Mouse (Mus musculus) heart, postnatal 0 days (tissue): Measurements from ENCODE around the gene P2rx7. TPM values are rescaled to one million over a fixed set of nuclear protein-coding genes. Genes with fewer than 3 reads are reported as not detected.

Experiments
- ATAC-seq: fragments of 200-750 bp; cut with Nextera tagmentation; 2 replicates; pipeline ENCODE4 v1.8.0; 2017; ENCODE audit warnings: low read depth, moderate number of reproducible peaks, moderate library complexity; ENCODE audit not compliant: insufficient read depth
- DNase-seq: peaks from one replicate; pipeline ENCODE4 v3.0.0-alpha.2; 2016; ENCODE audit warnings: low spot score
- H3K27ac ChIP-seq: fragments of 300-500 bp; sonication (generic); 2 replicates; pipeline ENCODE4 v1.5.1; 2014; ENCODE audit warnings: low read depth, mild to moderate bottlenecking
- H3K27me3 ChIP-seq: fragments of 300-500 bp; sonication (generic); 2 replicates; pipeline ENCODE4 v1.6.1; 2014; ENCODE audit warnings: low read length, mixed read lengths; ENCODE audit not compliant: control insufficient read depth, insufficient read depth
- H3K36me3 ChIP-seq: fragments of 300-500 bp; sonication (generic); replicated peaks from 2 replicates; pipeline ENCODE4 v1.6.1; 2014; ENCODE audit warnings: low read length, mixed read lengths; ENCODE audit not compliant: control insufficient read depth, insufficient read depth
- H3K4me1 ChIP-seq: fragments of 300-500 bp; sonication (generic); 2 replicates; pipeline ENCODE4 v1.6.1; 2014; ENCODE audit warnings: antibody characterized with exemption; ENCODE audit not compliant: control insufficient read depth, insufficient read depth
- H3K4me2 ChIP-seq: fragments of 300-500 bp; sonication (generic); 2 replicates; pipeline ENCODE4 v1.6.1; 2014; ENCODE audit warnings: low read depth, mild to moderate bottlenecking, low read length, moderate library complexity
- H3K4me3 ChIP-seq: fragments of 300-500 bp; sonication (generic); 2 replicates; pipeline ENCODE4 v1.5.1; 2014; ENCODE audit warnings: low read depth, low read length
- H3K9ac ChIP-seq: fragments of 300-500 bp; sonication (generic); replicated peaks from 2 replicates; pipeline ENCODE4 v1.6.1; 2014; ENCODE audit warnings: low read depth, low read length, mixed read lengths
- H3K9me3 ChIP-seq: fragments of 300-500 bp; sonication (generic); replicated peaks from 2 replicates; pipeline ENCODE4 v1.6.1; 2016; ENCODE audit warnings: low read length; ENCODE audit not compliant: control insufficient read depth
- CTCF ChIP-seq: IDR thresholded peaks from 2 replicates; pipeline ENCODE4 v1.5.1; 2016; ENCODE audit warnings: antibody characterized with exemption, control low read depth, low read depth
- EP300 ChIP-seq: IDR thresholded peaks from 2 replicates; pipeline ENCODE4 v1.6.1; 2016; ENCODE audit warnings: antibody characterized with exemption, low read depth
- WGBS: fragments of 180-500 bp; shearing (Covaris S2); extraction: QIAGEN DNeasy Blood & Tissue Kit; methylation state at CpG from one replicate; pipeline ENCODE4 v1.1.7; 2014; 5-methylcytosine and 5-hydroxymethylcytosine counted together
- polyA plus RNA-seq: library from polyadenylated mRNA; unstranded; fragments of >200 nt; fragmentation: Nextera tagmentation; extraction: Ambion mirVana; gene quantifications from 2 replicates; pipeline ENCODE4 v1.2.1, GENCODE M21; 2015
- total RNA-seq: library from RNA; depleted of rRNA; stranded (reverse); fragments of >200 nt; gene quantifications from 2 replicates; pipeline ENCODE4 v1.2.3, GENCODE M21; 2014; ENCODE audit warnings: low replicate concordance

Gene P2rx7
- total and polyA plus RNA-seq, 2 experiments from 2014 or later, result 1.6 to 2.7 TPM

DNA sequence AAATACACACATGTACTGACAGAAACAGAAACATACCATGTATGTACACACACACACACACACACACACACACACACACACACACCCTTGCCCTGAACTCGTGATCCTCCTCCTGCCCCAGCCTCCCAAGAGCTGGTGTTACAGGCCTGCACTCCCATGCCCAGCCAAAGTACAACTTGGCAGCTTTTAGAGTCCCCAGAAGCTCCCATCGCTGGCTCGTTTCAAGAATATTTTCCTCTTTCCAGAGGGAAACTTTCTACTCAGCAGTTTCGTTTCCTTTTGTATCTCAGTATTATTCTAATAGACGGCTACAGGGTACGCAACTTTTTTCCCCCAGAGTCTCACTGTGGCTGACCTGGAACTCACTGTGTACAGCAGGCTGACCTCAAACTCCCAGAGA is 58.4 kb downstream of the P2rx7 start:
- H3K27ac ChIP-seq, result no peak overlapping the region
- DNase-seq (no peak), ATAC-seq (no peak)
- H3K27me3 ChIP-seq, result no peaks in the 10 kb centered on the region
- no peak overlapping the region for H3K4me3 ChIP-seq
- WGBS, result 56% methylated on average over 6 of the region's 6 CpGs
- no peaks in the 10 kb centered on the region for H3K36me3 ChIP-seq
- no peaks in the 10 kb centered on the region for H3K4me1 ChIP-seq
- H3K9ac ChIP-seq, result no peak overlapping the region
- H3K4me2 ChIP-seq, result no peak overlapping the region
- no peaks in the 10 kb centered on the region for H3K9me3 ChIP-seq
- TF ChIP-seq CTCF, result no peak
- TF ChIP-seq EP300, result no peak

- 82% methylated on average over 2 of the region's 2 CpGs for WGBS
- DNase-seq, result no peak
- Histone ChIP-seq H3K9me3 (no peaks in the 10 kb centered on the region), H3K27me3 (no peaks in the 10 kb centered on the region), H3K4me2 (no peak overlapping the region), H3K4me3 (no peak overlapping the region), H3K4me1 (peaks cover 5% of the 10 kb centered on the region; the same call in 1 of the 2 replicates), H3K9ac (no peak overlapping the region), H3K27ac (no peak overlapping the region), H3K36me3 (no peaks in the 10 kb centered on the region)
- TF ChIP-seq EP300, result no peak
- no peak for TF ChIP-seq CTCF
- no peak for ATAC-seq
Measured at GRCm38 (mm10) chr5:122703574-122703973, 59.9 kb downstream of the P2rx7 start.

- WGBS, result 85% methylated on average over 4 of the region's 4 CpGs
- no peaks in the 10 kb centered on the region for H3K36me3 ChIP-seq
- H3K27me3 ChIP-seq, result no peaks in the 10 kb centered on the region
- H3K4me1 ChIP-seq, result peaks cover 6% of the 10 kb centered on the region; the same call in 1 of the 2 replicates
- H3K27ac ChIP-seq, result no peak overlapping the region
- no peak for TF ChIP-seq CTCF
- TF ChIP-seq EP300, result no peak
- ATAC-seq (no peak), DNase-seq (no peak)
- no peaks in the 10 kb centered on the region for H3K9me3 ChIP-seq
- no peak overlapping the region for H3K4me2 ChIP-seq
- H3K4me3 ChIP-seq, result no peak overlapping the region
- no peak overlapping the region for H3K9ac ChIP-seq
Measured at GRCm38 (mm10) chr5:122704571-122704970, 60.9 kb downstream of the P2rx7 start.

GRCm38 (mm10) chr5:122705174-122705573 is 61.5 kb downstream of the P2rx7 start:
- Histone ChIP-seq H3K27ac (no peak overlapping the region), H3K27me3 (no peaks in the 10 kb centered on the region), H3K4me1 (peaks cover 6% of the 10 kb centered on the region; the same call in 1 of the 2 replicates), H3K9me3 (no peaks in the 10 kb centered on the region), H3K4me2 (no peak overlapping the region), H3K36me3 (no peaks in the 10 kb centered on the region), H3K4me3 (no peak overlapping the region), H3K9ac (no peak overlapping the region)
- ATAC-seq (no peak), DNase-seq (no peak)
- 76% methylated on average over 3 of the region's 3 CpGs for WGBS
- no peak for TF ChIP-seq EP300
- no peak for TF ChIP-seq CTCF

DNA sequence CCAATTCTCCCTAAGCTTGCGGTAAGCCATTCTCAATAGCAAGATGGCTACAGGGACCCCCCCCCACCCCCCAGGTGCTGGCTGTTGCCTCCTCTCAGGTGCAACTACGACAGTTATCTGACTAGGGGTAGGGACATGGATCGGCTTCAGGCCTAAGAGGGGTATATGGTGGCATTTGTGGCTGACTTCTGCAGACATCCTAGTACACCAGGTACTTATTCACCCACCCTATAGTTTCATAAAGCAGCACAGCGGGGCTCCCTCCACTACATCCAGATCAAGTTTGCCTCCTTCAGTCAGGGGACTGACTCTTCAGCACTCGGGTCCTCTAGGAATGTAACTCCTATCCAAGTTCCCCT is 63.2 kb downstream of the P2rx7 start:
- no peak for TF ChIP-seq CTCF
- TF ChIP-seq EP300, result no peak
- Histone ChIP-seq H3K9ac (peak overlapping the region; percentile 70), H3K4me1 (peaks cover 6% of the 10 kb centered on the region; the same call in 1 of the 2 replicates), H3K9me3 (no peaks in the 10 kb centered on the region), H3K4me3 (peak overlapping the region; percentile 65), H3K36me3 (no peaks in the 10 kb centered on the region), H3K27ac (peak overlapping the region; percentile 94), H3K27me3 (no peaks in the 10 kb centered on the region), H3K4me2 (peak overlapping the region; percentile 75)
- DNase-seq (no peak), ATAC-seq (no peak; the same call in 1 of the 2 replicates)
- WGBS, result 32% methylated on average over 5 of the region's 5 CpGs
